Mouse (Mus musculus): ENCODE measurements at regions not wholly inside any gene's neighbourhood (a gene's known extent, or its start where the extent isn't known, plus 50 kb on each side); places are given as distances from the start of the nearest gene placed in this dataset.

GRCm38 (mm10) chr13:60123964-60124363, 53.2 kb downstream of the Gas1 start:
- DNase-seq, result no peak

- no peak for DNase-seq
Observed at GRCm38 (mm10) chr13:60123174-60123587, 54.0 kb downstream of the Gas1 start.

DNA sequence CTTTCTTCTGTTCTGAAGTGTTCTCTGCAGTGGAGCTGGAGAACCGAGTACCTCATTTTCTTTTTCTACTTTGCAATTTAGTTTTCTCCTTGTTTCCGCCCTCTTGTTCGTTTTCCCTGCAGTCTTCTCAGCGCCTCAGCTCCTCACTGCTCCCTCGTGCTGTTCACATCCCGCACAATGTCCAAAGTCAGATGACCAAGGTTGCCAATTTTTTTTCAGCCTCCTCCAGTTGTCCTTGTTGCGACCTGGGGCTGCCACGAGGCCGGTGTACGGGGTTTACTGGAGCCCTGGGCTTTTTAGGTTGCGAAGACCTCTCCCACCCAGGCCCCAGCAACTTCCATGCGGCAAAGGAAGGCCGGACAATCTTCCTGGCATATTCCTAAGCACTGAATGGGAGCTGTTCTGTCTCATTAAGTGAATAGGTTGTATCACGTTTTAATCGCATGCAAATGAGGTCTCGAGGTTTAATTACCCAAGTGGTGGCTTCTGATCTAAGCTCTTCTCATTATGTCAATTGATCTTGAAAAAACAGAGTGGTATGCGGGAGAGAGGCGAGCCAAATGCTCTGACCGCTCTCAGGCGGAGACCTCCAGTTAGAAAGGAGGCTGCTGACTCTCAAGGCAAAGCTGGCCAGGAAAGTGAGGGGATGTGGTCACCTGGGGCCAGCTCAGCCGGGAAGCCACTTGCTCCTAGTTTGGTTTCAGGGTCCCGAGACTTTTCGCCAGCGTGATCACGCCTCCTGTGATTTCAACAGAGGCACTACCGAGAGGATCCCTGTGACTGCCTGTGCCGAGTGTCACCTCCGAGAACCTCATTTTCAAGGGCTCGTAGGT, 54.6 kb downstream of the Gas1 start:
- DNase-seq, result no peak

GRCm38 (mm10) chr13:60111465-60111864, 65.7 kb downstream of the Gas1 start:
- no peak for DNase-seq

DNA sequence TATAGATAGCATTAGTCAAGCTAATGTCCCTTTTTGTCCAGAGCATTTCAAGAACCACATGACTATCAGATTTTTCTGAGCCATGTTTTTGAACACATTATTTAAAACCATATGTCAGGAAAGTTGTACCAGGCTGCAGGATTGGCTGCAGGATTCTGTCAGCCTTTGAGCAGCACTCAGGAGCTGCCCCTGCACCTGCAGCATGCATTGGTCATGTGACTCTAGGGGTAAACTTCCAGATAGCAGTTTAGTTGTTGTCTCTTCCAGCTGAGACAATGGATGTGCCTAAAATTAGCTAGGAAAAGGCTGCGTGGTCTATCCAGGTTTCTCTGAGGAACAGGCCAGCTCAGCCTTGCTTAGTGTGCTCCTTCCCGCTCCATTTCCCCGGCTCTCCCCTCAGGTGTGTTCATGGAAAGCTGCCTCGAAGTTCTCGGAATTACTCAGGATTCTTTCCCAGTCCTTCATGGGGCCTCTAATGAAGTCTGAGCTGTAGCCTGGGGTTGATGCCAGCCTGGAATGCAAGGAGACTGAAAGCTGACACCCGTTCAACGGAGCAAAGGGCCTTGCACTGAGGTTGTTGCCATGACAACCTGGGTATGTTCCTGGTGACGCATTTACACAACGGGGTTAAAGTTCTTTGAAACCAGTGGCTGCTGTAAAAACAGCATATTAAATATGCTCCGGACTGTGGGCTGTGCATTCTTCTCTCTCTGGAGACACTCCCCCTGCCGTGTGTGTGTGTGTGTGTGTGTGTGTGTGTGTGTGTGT, 66.9 kb downstream of the Gas1 start:
- peak; percentile 84 for DNase-seq

GRCm38 (mm10) chr13:60105286-60105685, 71.9 kb downstream of the Gas1 start:
- no peak for DNase-seq

DNA sequence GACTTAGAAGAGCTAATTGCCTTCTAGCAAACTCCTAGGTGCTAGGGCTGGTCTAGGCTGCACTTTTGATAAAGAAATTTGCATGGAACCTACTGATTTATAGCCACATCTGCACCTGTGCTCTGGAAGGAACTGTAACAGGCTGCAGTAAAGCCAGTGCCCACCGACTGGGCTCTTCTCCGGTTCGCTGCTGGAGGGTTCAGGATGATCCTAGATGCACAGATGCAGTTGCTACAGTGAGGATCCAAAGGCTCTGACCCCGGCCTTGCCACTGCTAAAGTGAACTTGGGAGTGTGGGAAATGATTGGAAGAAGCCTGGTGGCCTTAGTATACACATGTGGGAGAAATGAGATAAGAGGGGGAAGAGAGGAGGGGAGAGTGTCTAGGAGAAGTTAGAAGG, 75.5 kb downstream of the Gas1 start:
- no peak for DNase-seq

- no peak for DNase-seq
Observed at GRCm38 (mm10) chr13:60100130-60101112, 76.7 kb downstream of the Gas1 start.

DNA sequence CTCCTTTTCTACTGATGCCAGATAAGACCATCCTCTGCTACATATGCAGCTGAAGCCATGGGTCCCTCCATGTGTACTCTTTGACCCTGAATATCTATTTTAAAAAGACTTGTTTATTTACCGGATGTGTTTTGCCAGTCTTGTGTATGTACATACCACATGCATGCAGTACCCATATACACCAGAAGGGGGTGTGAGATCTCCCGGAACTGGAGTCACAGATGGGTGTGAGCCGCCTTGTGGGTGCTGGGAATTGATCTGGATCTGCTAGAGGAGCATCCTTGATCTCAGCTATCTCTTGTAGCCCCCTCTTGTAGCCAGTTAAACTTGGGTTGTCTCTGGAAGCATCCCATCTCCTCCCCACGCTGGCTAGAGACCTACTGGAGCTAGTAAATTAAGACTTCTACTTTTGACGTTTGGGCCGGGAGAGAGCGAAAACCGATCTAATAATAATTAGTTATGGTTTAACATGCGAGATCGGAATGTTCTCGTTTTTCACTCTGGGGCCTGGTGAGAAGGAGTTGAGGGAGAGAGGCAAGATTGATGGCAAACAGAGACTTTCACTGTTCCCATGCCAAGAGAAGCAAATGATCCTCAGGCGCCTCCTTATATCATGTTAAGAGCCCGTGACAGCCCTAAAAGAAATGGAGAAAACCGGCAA, 77.6 kb downstream of the Gas1 start:
- peak; percentile 18 for DNase-seq

DNA sequence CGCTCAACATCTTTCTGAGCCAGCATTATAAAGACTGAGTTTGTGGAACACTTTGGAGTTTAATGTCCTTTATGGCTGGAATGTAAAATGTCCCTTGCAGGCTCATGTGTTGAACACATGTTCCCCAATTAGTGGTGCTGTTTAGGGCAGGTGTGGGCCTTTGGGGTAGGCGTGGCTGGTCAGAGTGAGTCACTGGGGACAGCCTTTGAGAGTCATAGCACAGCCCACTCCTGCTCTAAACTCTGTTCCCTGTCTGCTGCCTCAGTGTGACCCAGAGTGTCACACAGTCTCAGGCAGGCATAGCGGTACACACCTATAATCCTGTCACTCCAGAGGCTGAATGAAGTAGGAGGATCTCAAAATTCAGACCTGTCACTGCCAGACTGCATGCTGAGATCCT, 78.8 kb downstream of the Gas1 start:
- no peak for DNase-seq

DNA sequence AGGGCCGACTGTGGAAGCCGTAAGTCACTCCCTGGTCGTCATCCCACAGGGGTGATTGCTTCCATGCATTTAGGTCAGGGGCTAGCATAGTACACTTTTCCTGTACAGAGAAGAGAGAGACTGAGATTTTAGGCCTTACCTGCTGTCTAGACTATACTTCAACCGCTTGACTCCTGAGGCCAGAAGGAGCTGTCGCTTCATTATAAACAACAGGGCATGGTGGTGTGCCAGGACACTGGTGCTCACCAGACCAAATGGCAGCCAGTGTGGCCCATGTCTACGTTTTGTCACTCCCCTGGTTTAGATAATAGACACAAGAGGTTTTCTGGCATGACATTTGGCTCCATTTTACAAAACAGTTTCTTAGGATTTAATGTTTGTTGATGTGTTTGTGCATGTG, 79.4 kb downstream of the Gas1 start:
- DNase-seq, result no peak

DNA sequence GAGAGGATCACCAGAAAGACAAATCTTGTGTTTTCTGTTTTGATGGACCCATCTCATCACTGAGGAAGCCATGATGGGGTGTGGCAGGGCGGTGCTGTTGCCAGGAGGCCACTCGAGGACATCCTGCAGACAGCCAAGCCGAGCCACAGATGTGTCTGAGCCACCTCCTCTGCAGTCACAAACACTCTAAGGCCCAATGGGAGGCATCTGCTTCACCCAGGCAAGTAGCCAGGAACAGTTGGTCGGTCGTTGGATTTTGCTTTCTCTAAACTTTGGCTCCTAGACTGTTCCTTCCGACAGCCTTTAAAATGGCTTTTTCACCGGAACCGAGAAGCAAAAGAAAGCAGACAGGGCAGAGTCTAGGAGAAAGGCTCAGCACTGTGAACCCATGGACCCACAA, 90.5 kb downstream of the Gas1 start:
- no peak for DNase-seq

- no peak for DNase-seq
Observed at GRCm38 (mm10) chr13:60084975-60085374, 92.2 kb downstream of the Gas1 start.

DNA sequence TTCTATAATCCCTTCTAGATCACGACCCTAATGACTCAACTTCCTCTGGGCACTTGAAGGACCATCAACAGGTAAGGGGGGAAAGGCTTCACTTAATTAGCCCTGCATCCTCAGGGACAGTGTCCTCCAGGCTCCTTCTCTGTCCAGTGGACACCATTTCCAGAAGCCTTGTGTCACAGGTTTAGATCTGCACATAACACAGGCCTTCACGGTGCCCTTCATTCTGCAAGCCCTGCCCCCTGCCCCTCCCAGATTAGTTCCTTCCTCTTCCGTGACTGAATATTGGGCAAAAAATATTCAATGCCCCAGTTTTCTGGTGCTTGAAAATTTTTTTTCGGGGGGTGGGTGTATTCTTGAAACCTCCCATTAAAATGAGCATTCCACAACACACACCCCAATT, 92.9 kb downstream of the Gas1 start:
- no peak for DNase-seq

DNA sequence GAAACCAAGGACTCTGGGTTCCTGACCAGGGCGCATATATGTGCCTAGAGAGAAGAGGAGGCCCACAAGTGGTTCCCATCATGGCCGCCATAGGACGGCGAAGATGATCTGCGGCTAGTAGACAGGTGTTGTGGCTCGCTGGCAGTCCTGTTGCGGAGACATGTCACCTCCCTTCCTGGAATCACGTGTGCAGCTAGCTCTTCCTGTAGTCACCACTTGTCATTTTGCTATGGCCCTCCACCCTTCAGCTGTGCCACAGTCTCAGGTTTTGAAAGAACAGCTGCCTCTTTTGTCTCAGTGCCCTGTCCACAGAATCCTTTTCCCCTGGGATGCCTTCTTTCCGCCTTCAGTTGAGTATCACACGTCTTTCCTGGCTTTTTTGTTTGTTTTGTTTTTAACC, 97.1 kb downstream of the Gas1 start:
- DNase-seq, result no peak

DNA sequence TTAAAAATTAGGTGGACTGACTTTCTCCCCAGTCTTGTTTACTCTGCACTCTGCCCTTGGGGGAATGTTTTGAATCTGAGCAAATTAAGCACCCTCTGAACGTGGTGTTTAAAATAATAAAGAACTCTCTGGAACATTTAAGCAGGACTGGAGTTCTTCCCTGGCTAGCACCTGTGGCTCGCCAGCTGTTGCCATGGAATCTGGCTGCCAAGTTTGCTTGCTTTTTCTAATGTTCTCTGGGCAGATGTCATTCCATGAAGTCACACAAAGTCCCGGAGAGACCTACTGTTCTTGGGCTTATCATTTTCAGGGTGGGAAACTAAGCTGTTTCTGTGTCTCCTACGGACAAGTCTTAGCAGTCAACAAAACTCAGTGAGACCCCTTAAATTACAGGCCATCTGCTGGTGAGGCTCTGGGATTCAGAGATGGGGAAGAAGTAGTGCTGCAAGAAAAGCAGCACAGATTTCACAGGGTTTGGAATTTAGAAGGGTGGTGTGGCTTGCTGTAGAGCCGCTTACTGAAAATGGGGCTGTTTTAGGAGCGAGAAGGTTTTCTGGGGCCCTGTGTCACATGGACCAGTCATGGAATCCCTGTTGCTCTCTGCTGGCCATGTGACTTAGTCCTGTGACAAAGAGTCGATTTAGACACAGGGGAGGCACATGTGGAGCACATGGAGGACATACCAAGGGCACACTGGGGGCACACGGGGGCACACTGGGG, 98.7 kb downstream of the Gas1 start:
- no peak for DNase-seq

DNA sequence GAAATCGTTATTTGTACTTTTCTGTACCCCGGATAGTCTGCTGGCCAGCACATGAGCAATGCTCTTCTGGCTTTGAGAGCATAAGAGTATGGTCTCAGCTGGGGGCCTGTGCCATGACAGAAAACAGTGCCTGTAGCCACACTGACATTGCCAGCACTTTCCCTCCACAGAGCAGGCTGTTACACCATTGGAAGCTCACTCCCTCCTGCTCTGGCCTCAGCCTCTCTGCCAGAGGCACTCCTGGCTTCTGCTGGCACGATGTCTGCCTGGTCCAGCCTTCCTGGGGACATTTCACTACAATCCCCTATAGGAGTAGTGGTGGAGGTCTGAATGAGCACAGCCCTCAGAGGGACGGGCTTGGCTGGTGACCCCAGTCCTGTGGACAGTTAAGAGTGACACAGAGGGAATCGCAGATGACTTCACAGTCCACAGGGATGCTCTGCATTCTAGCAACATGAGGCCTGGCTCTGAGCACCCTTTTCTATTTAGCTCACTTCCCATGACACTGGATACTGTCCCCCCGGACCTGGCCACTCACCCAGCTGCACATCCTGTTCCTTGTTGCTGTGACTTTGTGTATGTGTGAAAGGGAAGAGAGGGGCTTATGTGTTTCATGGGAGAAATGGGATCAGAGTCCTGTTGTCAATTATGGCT, 100.9 kb downstream of the Gas1 start:
- no peak for DNase-seq

DNA sequence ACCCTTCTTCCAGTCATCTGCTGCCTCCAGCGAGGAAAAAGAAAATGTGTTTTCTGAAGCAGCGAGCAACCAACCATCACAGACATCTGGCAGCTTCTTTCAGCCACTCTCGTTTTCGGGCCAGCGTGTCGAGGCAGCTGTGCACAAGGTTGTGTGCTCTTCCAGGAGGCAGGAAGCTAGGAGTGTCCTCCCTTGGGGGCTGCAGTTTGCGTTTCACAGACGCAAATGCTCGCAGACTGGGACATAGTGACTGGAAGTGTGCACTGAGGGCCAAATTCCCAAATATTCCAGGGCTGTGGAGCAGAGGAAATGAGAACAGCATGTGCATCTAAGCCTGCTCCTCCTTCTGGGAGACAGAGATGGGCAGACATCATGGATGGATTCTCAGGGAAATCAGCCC, 105.6 kb downstream of the Gas1 start:
- no peak for DNase-seq

- no peak for DNase-seq
Observed at GRCm38 (mm10) chr13:60069196-60069595, 108.0 kb downstream of the Gas1 start.

DNA sequence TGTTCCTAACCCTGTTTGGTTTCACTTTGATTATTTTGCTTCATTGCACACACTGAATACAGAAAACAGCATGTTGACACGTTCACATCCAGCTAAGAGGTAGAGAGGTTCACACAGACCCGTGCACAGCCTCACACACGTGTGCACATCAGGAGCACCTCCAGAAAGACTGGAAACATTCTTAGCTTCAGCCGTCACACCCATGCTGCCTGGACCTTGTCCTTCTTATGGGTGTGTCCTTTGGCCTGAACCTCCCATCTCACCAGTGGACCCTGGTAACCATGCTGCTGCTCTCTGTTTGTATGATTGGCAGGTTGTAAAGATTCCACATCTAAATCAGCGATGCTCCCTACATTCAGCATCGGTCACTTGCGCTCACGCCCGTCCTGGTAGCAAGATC, 109.8 kb downstream of the Gas1 start:
- DNase-seq, result no peak

GRCm38 (mm10) chr13:60061589-60061988, 115.6 kb downstream of the Gas1 start:
- no peak for DNase-seq

All from kidney, adult 18-20 months (tissue).